Mouse (Mus musculus) spleen, postnatal 0 days (tissue): ENCODE measurements around the gene Zfp973. TPM values are rescaled to one million over a fixed set of nuclear protein-coding genes. Genes with fewer than 3 reads are reported as not detected.

Source experiments
- polyA plus RNA-seq: library from polyadenylated mRNA; unstranded; fragments of >200 nt; fragmentation: Nextera tagmentation; extraction: Ambion mirVana; gene quantifications from 2 replicates; pipeline ENCODE4 v1.2.1, GENCODE M21; 2015

Gene Zfp973
- polyA plus RNA-seq: 0.67 and 4.9 TPM in 2 replicates

DNA sequence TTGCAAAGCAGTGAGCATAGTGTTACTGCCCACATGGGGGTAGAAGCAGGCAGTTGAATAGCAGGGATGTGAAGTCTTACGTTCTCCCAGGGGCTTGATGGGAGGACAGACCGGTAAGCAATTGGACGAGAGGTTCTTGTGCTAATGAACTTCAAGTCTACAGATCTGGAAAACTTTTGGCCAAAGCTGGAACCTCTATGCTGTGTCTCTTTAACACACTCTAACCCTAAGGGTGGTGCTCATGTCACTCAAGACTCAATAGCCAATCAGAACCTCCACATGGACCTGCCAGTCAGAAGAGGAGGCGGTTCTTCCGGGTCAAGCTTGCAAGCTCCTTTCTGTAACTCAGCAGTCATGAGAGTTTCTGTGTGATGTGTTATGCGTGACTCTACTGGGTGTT, at the start of gene Zfp973:
Gene Zfp973, plus strand, starts transcription at position 301 of the 400 bp plus-strand sequence.

DNA sequence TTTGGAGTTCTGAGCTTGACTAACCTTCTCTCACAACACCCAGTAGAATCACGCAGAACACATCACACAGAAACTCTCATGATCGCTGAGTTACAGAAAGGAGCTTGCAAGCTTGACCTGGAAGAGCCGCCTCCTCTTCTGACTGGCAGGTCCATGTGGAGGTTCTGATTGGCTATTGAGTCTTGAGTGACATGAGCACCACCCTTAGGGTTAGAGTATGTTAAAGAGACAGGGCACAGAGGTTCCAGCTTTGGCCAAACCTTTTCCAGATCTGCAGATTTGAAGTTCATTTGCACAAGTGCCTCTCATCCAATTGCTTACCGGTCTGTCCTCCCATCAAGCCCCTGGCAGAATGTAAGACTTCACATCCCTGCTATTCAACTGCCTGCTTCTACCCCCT, 34.1 kb upstream of the Zfp973 start, which contains the start of gene Gm14308:
Gene Gm14308, minus strand, starts transcription at position 101 of the 400 bp plus-strand sequence.

DNA sequence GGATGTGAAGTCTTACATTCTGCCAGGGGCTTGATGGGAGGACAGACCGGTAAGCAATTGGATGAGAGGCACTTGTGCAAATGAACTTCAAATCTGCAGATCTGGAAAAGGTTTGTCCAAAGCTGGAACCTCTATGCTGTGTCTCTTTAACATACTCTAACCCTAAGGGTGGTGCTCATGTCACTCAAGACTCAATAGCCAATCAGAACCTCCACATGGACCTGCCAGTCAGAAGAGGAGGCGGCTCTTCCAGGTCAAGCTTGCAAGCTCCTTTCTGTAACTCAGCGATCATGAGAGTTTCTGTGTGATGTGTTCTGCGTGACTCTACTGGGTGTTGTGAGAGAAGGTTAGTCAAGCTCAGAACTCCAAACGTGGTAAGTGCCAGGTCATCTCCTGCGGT, 37.7 kb downstream of the Zfp973 start, which contains the start of gene Gm14305:
Gene Gm14305, plus strand, starts transcription at position 278 of the 400 bp plus-strand sequence.

Other genes with a start within 250 kb of the Zfp973 start
- 4.1 and 5.9 TPM in 2 replicates for gene Gm14435, start 246.9 kb upstream of the Zfp973 start, polyA plus RNA-seq
- 4.5 and 7.7 TPM in 2 replicates for gene Gm14434, start 183.7 kb upstream of the Zfp973 start, polyA plus RNA-seq
- gene Zfp967, start 149.5 kb upstream of the Zfp973 start, polyA plus RNA-seq: not detected in 2 replicates
- 8.3 and 12.1 TPM in 2 replicates for gene Gm14308, start 34.2 kb upstream of the Zfp973 start, polyA plus RNA-seq
- 8.0 and 11.8 TPM in 2 replicates for gene Gm14305, start 37.8 kb downstream of the Zfp973 start, polyA plus RNA-seq
- gene Gm14295, start 128.1 kb downstream of the Zfp973 start, polyA plus RNA-seq: 9.3 and 9.8 TPM in 2 replicates
- gene Gm14408, start 160.6 kb downstream of the Zfp973 start, polyA plus RNA-seq: not detected in 2 replicates